Mouse (Mus musculus) B cell, adult 67 days (primary cell): ENCODE measurements around the gene Gm3424. TPM values are rescaled to one million over a fixed set of nuclear protein-coding genes. Genes with fewer than 3 reads are reported as not detected.

Experiments used
- total RNA-seq, 2 experiments: library from RNA; stranded (reverse); gene quantifications; 4 replicates each; pipeline ENCODE4 v1.2.4; 2023

Gene Gm3424
- not detected for total RNA-seq

DNA sequence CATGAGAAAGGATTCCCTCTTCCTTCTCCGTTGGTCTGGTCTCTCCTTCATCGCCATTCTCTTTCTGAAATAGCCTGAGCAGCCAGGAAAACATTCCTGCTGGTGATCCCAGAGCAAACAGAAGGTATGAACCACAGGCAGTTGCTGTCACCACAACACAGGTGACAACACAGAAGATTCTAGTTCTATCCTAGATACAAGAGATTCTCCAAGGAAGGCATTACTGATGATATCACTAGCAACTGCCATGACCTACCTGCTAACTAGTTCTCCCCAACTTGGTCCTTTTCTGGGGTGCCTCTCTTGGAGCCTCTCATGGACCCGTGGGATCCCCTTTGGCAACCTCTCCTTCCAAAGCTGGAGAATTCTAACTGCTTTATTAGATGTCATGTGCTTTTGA lies at the start of gene Gm3424:
Gene Gm3424 (minus strand): TSS at position 101 of the 400 bp plus-strand sequence.

DNA sequence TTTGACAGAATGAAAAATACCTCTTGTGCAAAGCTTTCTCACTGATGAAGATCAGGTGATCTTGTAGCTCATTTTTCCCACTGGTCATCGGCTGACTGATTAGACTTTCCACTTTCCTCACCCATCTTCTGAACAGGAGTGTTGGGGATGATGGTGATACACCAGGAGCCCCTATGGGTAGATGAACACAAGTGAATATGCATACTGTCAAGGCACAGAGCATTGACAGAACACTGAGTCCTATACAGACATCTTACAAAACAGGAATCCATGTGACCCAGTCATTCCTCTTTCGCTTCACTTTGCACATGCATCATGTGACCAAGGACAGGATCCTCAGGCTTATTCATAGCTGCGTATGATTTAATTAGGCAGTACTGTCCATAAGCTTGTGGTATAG lies 22.2 kb downstream of the Gm3424 start, which contains the start of gene Gm3383:
Gene Gm3383 (minus strand): TSS at position 101 of the 400 bp plus-strand sequence.

Other genes with a start within 250 kb of the Gm3424 start
- gene Gm8265, start 197.3 kb downstream of the Gm3424 start, total RNA-seq, result not detected
- not detected for gene Gm9603, start 142.9 kb downstream of the Gm3424 start, total RNA-seq
- not detected for gene Gm3373, start 88.8 kb downstream of the Gm3424 start, total RNA-seq
- gene Gm3383, start 22.3 kb downstream of the Gm3424 start, total RNA-seq, result not detected
- gene Gm8237, start 50.1 kb upstream of the Gm3424 start, total RNA-seq, result not detected
- gene Gm3248, start 131.4 kb upstream of the Gm3424 start, total RNA-seq, result not detected
- gene Gm3453, start 148.8 kb upstream of the Gm3424 start, total RNA-seq, result not detected
- not detected for gene Gm6337, start 227.9 kb upstream of the Gm3424 start, total RNA-seq